Mouse (Mus musculus): Measurements from ENCODE around the gene Vkorc1l1. TPM values are rescaled to one million over a fixed set of nuclear protein-coding genes. Genes with fewer than 3 reads are reported as not detected.
A peak's percentile ranks its signal among the peaks of the same experiment; 100 is the strongest.

The Vkorc1l1 gene
- total and polyA plus RNA-seq, 3 experiments, result 21.6 to 122 (median 90.2) TPM

DNA sequence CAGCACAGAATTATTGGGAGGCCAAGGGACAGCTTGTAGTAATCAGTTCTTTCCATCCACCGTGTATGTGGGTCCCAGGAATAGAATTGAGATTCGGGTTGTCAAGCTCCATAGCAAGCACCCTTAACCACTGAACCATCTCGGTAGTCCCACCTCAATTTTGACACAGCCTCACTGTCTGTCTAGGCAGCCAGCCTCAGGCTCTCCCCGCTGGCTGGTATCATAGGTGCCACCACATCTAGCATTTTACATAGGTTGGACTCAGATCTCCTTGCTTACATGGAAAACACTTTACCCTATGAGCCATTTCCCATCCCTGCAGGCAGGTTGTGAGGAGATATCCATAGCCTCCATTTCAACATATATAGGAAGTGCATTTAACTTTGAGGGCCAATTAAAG is 32.6 kb downstream of the Vkorc1l1 start:
- DNase-seq (ENCODE audit: low spot score) (no peak), ATAC-seq (ENCODE audit: extremely low read depth, insufficient number of reproducible peaks, low FRiP score, poor library complexity, severe bottlenecking) (no peak)
- Histone ChIP-seq H3K9me3 (replicated peaks) (no peaks in the 10 kb centered on the region), H3K36me3 (replicated peaks) (peaks cover 62% of the 10 kb centered on the region), H3K4me3 (ENCODE audit: low read depth, low read length) (peak overlapping the region; percentile 20; the same call in 1 of the 2 replicates), H3K27me3 (ENCODE audit: insufficient read depth, low read length) (no peaks in the 10 kb centered on the region), H3K4me1 (ENCODE audit: insufficient read depth, low read depth, low read length) (peaks cover 85% of the 10 kb centered on the region)
- no peak for TF ChIP-seq TAL1 (conservative IDR thresholded peaks at IDR 0.05; ENCODE audit: low read depth, low read length)
- TF ChIP-seq GATA1 (IDR thresholded peaks at IDR 0.05; ENCODE audit: borderline replicate concordance, low read length), result no peak
- no peak for TF ChIP-seq CTCF (IDR thresholded peaks at IDR 0.05; ENCODE audit: low read depth, low read length)

DNA sequence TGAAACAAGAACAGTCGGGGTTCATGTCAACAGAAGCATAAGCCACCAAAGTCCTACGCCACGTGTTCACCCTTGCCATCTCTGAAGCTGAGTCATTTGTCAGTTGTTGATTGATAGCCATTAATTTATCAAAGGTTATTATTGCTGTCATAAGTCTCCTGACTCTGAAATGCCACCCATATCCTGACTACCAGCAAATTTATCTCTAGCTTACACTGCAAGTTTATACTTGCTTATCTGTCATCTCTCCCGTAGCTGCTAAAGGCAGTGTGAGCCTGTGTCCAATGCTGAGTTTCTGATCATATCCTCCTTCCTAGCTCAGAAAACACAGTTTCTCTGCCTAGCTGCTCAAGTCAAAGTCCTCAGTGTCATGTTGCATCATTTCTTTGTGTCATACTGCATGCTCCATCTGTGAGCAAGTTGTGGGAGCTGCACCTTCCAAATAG is 33.1 kb downstream of the Vkorc1l1 start:
- H3K36me3 ChIP-seq (replicated peaks), result peaks cover 63% of the 10 kb centered on the region
- no peaks in the 10 kb centered on the region for H3K9me3 ChIP-seq (replicated peaks)
- H3K4me3 ChIP-seq (ENCODE audit: low read depth, low read length), result peak overlapping the region; percentile 11; the same call in 1 of the 2 replicates
- H3K27me3 ChIP-seq (ENCODE audit: insufficient read depth, low read length), result no peaks in the 10 kb centered on the region
- TF ChIP-seq TAL1 (conservative IDR thresholded peaks at IDR 0.05; ENCODE audit: low read depth, low read length) (peak; percentile 66), GATA2 (IDR thresholded peaks at IDR 0.05; ENCODE audit: borderline replicate concordance, low read depth, low read length) (peak; percentile 80; the same call in 1 of the 2 replicates), POLR2AphosphoS5 (IDR thresholded peaks at IDR 0.05; ENCODE audit: insufficient replicate concordance, low read depth, low read length) (no peak)
- DNase-seq (ENCODE audit: low spot score) (peak; percentile 62), ATAC-seq (ENCODE audit: extremely low read depth, insufficient number of reproducible peaks, low FRiP score, poor library complexity, severe bottlenecking) (peak; percentile 87)
- H3K4me1 ChIP-seq (ENCODE audit: insufficient read depth, low read depth, low read length), result peaks cover 88% of the 10 kb centered on the region

DNA sequence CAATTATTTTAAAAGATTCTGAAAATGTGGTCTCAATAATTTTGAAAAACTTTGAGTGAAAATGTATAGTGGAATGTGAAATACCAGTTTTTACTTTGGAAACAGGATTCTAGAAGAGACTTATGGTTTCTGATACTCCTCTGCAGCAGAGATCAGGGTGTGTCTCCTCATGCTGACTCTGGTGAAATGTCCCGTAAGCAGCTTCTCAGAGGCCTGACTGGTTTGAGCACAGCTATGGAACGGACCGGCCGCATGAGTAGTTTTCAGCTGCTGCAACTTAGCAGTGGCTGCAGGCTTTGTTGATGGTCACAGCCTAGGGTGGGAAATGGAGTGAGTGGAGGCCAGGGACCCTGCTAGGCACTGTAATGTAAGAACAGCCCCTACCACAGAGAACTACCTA is 36.0 kb downstream of the Vkorc1l1 start:
- no peak for TF ChIP-seq TAL1 (conservative IDR thresholded peaks at IDR 0.05; ENCODE audit: low read depth, low read length)
- no peak for TF ChIP-seq GATA1 (IDR thresholded peaks at IDR 0.05; ENCODE audit: borderline replicate concordance, low read length)
- no peak for TF ChIP-seq CTCF (IDR thresholded peaks at IDR 0.05; ENCODE audit: low read depth, low read length)
- no peak for TF ChIP-seq GATA2 (IDR thresholded peaks at IDR 0.05; ENCODE audit: borderline replicate concordance, low read depth, low read length)
- no peak for TF ChIP-seq POLR2AphosphoS5 (IDR thresholded peaks at IDR 0.05; ENCODE audit: insufficient replicate concordance, low read depth, low read length)

DNA sequence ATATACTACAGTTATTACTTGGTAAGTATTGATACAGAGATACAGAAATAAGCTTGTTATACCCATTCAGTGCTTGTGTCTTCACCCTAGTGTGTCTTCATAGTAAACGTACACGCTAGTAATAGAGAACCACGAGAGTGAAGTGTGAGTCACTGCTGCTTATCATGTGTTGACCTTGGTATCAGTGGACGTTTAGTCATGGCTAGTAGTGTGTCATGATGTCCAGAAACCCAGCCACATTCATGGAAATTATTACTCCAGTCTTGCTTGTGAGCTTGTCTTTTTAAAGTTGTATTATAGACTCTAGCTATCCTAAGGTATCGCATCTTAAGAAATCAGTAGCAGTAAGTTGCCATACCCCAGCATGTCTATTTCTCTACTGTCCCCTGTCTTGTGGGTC is 36.8 kb downstream of the Vkorc1l1 start:
- TF ChIP-seq GATA1 (IDR thresholded peaks at IDR 0.05; ENCODE audit: borderline replicate concordance, low read length), result no peak
- Histone ChIP-seq H3K9me3 (replicated peaks) (no peaks in the 10 kb centered on the region), H3K36me3 (replicated peaks) (peaks cover 62% of the 10 kb centered on the region), H3K4me1 (ENCODE audit: insufficient read depth, low read depth, low read length) (peaks cover 83% of the 10 kb centered on the region), H3K4me3 (ENCODE audit: low read depth, low read length) (no peak overlapping the region), H3K27me3 (ENCODE audit: insufficient read depth, low read length) (no peaks in the 10 kb centered on the region)
- DNase-seq (ENCODE audit: low spot score), result no peak
- ATAC-seq (ENCODE audit: extremely low read depth, insufficient number of reproducible peaks, low FRiP score, poor library complexity, severe bottlenecking), result no peak

More for the DNA sequence above, 36.0 kb downstream of the Vkorc1l1 start:
- Histone ChIP-seq H3K4me3 (ENCODE audit: low read depth, low read length) (peak overlapping the region; percentile 24; the same call in 1 of the 2 replicates), H3K27me3 (ENCODE audit: insufficient read depth, low read length) (no peaks in the 10 kb centered on the region), H3K36me3 (replicated peaks) (peaks cover 60% of the 10 kb centered on the region), H3K4me1 (ENCODE audit: insufficient read depth, low read depth, low read length) (peaks cover 85% of the 10 kb centered on the region), H3K9me3 (replicated peaks) (no peaks in the 10 kb centered on the region)
- ATAC-seq (ENCODE audit: extremely low read depth, insufficient number of reproducible peaks, low FRiP score, poor library complexity, severe bottlenecking), result no peak
- no peak for DNase-seq (ENCODE audit: low spot score)

DNA sequence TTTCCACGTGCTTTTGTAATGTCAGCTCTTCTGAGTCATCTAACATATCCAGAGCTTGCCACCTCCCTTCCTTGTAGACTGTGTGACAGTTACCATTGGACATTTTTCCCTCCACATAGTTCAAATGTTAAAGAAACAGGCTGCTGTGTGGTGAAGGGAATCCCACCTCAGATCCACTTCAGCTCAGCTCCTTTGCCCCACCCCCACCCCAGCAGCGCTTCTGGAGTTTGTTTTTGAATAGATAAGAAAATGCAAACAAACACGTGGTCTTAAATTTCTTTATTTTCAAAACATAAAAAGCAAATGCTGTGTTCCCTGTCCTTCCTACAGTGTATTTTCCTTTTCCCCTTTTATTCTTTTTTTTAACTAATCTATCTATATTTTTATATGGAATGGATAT is 38.4 kb downstream of the Vkorc1l1 start:
- peak; percentile 29; the same call in 1 of the 2 replicates for ATAC-seq (ENCODE audit: extremely low read depth, insufficient number of reproducible peaks, low FRiP score, poor library complexity, severe bottlenecking)
- Histone ChIP-seq H3K36me3 (replicated peaks) (peaks cover 75% of the 10 kb centered on the region), H3K9me3 (replicated peaks) (no peaks in the 10 kb centered on the region), H3K27me3 (ENCODE audit: insufficient read depth, low read length) (no peaks in the 10 kb centered on the region), H3K4me1 (ENCODE audit: insufficient read depth, low read depth, low read length) (peaks cover 72% of the 10 kb centered on the region), H3K4me3 (ENCODE audit: low read depth, low read length) (peak overlapping the region; percentile 21; the same call in 1 of the 2 replicates)
- no peak for DNase-seq (ENCODE audit: low spot score)
- no peak for TF ChIP-seq GATA2 (IDR thresholded peaks at IDR 0.05; ENCODE audit: borderline replicate concordance, low read depth, low read length)
- TF ChIP-seq TAL1 (conservative IDR thresholded peaks at IDR 0.05; ENCODE audit: low read depth, low read length), result no peak
- TF ChIP-seq GATA1 (IDR thresholded peaks at IDR 0.05; ENCODE audit: borderline replicate concordance, low read length), result no peak
- no peak for TF ChIP-seq POLR2AphosphoS5 (IDR thresholded peaks at IDR 0.05; ENCODE audit: insufficient replicate concordance, low read depth, low read length)
- TF ChIP-seq CTCF (IDR thresholded peaks at IDR 0.05; ENCODE audit: low read depth, low read length), result no peak

DNA sequence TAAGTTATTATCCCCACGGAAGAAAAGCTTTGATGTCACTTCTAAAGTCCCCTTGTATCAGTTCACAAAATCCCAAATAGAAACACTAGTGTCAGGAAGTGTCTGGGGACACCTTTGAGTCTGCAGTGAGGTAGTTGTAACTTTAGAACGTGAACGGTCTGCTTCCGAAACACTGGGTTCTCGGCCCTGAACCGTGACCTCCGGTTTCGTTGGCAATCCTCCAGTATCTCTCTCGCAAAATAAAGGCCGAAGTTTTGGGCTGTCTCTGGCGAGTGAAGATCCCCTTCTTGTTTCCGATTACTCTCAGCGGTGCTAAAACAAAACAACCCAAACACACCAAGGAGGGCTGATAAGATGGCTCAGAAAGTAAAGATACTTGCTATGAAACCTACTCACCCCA is 47.6 kb downstream of the Vkorc1l1 start:
- H3K9me3 ChIP-seq (replicated peaks), result no peaks in the 10 kb centered on the region
- no peak for ATAC-seq (ENCODE audit: extremely low read depth, insufficient number of reproducible peaks, low FRiP score, poor library complexity, severe bottlenecking)
- peaks cover 93% of the 10 kb centered on the region for H3K36me3 ChIP-seq (replicated peaks)
- DNase-seq (ENCODE audit: low spot score), result no peak
- H3K4me1 ChIP-seq (ENCODE audit: insufficient read depth, low read depth, low read length), result peaks cover 69% of the 10 kb centered on the region
- H3K4me3 ChIP-seq (ENCODE audit: low read depth, low read length), result no peak overlapping the region
- TF ChIP-seq POLR2AphosphoS5 (IDR thresholded peaks at IDR 0.05; ENCODE audit: insufficient replicate concordance, low read depth, low read length) (no peak), CTCF (IDR thresholded peaks at IDR 0.05; ENCODE audit: low read depth, low read length) (no peak), GATA1 (IDR thresholded peaks at IDR 0.05; ENCODE audit: borderline replicate concordance, low read length) (no peak), TAL1 (conservative IDR thresholded peaks at IDR 0.05; ENCODE audit: low read depth, low read length) (no peak), GATA2 (IDR thresholded peaks at IDR 0.05; ENCODE audit: borderline replicate concordance, low read depth, low read length) (no peak)
- no peaks in the 10 kb centered on the region for H3K27me3 ChIP-seq (ENCODE audit: insufficient read depth, low read length)

DNA sequence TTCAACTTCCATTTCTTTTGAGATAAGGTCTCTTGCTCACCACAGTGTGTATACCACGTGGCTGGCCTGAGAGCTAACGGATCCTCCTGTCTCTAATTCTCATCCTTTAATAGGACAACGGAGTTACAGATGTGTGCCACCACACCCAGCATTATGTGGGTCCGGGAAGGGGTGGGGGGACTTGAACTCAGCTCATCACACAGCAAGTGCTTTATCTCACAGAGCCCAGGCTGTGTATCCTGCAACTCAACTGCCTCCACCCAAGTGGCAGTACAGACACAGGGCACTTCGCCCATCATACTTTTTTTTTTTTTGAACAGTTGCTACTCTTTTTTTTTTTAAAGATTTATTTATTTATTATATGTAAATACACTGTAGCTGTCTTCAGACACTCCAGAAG is 50.1 kb downstream of the Vkorc1l1 start:
- no peak overlapping the region for H3K4me3 ChIP-seq (ENCODE audit: low read depth, low read length)
- peaks cover 92% of the 10 kb centered on the region for H3K36me3 ChIP-seq (replicated peaks)
- no peaks in the 10 kb centered on the region for H3K9me3 ChIP-seq (replicated peaks)
- peaks cover 66% of the 10 kb centered on the region for H3K4me1 ChIP-seq (ENCODE audit: insufficient read depth, low read depth, low read length)
- ATAC-seq (ENCODE audit: extremely low read depth, insufficient number of reproducible peaks, low FRiP score, poor library complexity, severe bottlenecking) (peak; percentile 69), DNase-seq (ENCODE audit: low spot score) (no peak)
- H3K27me3 ChIP-seq (ENCODE audit: insufficient read depth, low read length), result no peaks in the 10 kb centered on the region
- TF ChIP-seq POLR2AphosphoS5 (IDR thresholded peaks at IDR 0.05; ENCODE audit: insufficient replicate concordance, low read depth, low read length) (no peak; the same call in 1 of the 2 replicates), TAL1 (conservative IDR thresholded peaks at IDR 0.05; ENCODE audit: low read depth, low read length) (no peak), GATA2 (IDR thresholded peaks at IDR 0.05; ENCODE audit: borderline replicate concordance, low read depth, low read length) (no peak), CTCF (IDR thresholded peaks at IDR 0.05; ENCODE audit: low read depth, low read length) (no peak), GATA1 (IDR thresholded peaks at IDR 0.05; ENCODE audit: borderline replicate concordance, low read length) (no peak)

Measured in G1E (cell line).